Mouse (Mus musculus) cerebellum, adult 2 months (tissue): ENCODE results near the gene Shb.

Experiments
- CTCF ChIP-seq: fragments of 200-500 bp; IDR thresholded peaks from 2 replicates; pipeline ENCODE4 v1.5.1; 2011; ENCODE audit warnings: low read depth, mild to moderate bottlenecking, control low read depth, low read length, moderate library complexity, borderline replicate concordance; ENCODE audit not compliant: insufficient read depth
- POLR2A ChIP-seq: fragments of 200-500 bp; IDR thresholded peaks from 2 replicates; pipeline ENCODE4 v1.6.1; 2011; ENCODE audit warnings: low read length, control low read depth, borderline replicate concordance; ENCODE audit not compliant: insufficient read depth

- no peak for TF ChIP-seq POLR2A
- TF ChIP-seq CTCF, result no peak
Measured at GRCm38 (mm10) chr4:45539187-45539586, 6.9 kb upstream of the Shb start.
